10 mouse cellular contexts compared by ENCODE assay signal in genomic region chr3:87763683-87764289, GRCm38 (mm10). TPM values are rescaled to one million over a fixed set of nuclear protein-coding genes. Genes with fewer than 3 reads are reported as not detected.
DNase-seq lines count a peak whose midpoint lies in the region; ATAC-seq lines count a peak whose summit lies in the region.
"Had no signal": no experiment of that assay in that cellular context is flagged by ENCODE, and none has a peak within 500 bp of the region (broad histone marks: within the 10 kb centered on the region; RNA-seq: fewer than 3 reads in every experiment).

No protein-coding gene starts in this region.

- no peak overlapping the region for H3K4me3 ChIP-seq in liver, embryonic 13.5 days (replicated peaks)

- ATAC-seq in liver, embryonic 13.5 days (ENCODE audit: low read depth), result no peak

- H3K9me3 ChIP-seq in liver, embryonic 13.5 days (replicated peaks), result no peaks in the 10 kb centered on the region
- H3K9me3 ChIP-seq: G1E had no signal

- H3K4me1 ChIP-seq in liver, embryonic 13.5 days (replicated peaks), result peaks cover 54% of the 10 kb centered on the region

- no peaks in the 10 kb centered on the region for H3K36me3 ChIP-seq in liver, embryonic 13.5 days
- H3K36me3 ChIP-seq: G1E had no signal

- 18% methylated on average over 15 of the region's 15 CpGs for WGBS in liver, embryonic 13.5 days (ENCODE audit: insufficient replicate concordance)

- peak; percentile 27 to 38 for DNase-seq in spleen, adult 18-20 months
- DNase-seq in spleen, adult 12 weeks (ENCODE audit: low spot score), result no peak
- peak; percentile 67 to 90 for DNase-seq in frontal cortex, adult 2 months (ENCODE audit: extremely low spot score in 1 of 2, low spot score in 1 of 2)
- DNase-seq in heart, postnatal 4 days, result peak; percentile 90
- DNase-seq in layer of hippocampus, adult 18-20 months (ENCODE audit: low spot score in 2 of 2), result peak; percentile 85 to 92
- DNase-seq in liver, embryonic 13.5 days, result no peak
- DNase-seq in ovary, postnatal 36 days (ENCODE audit: low spot score), result peak; percentile 69
- DNase-seq in cerebellum, adult 11-12 months, result no peak

- H3K4me2 ChIP-seq in liver, embryonic 13.5 days, result peak overlapping the region; percentile 63; the same call in 1 of the 2 replicates

- H3K27me3 ChIP-seq in liver, embryonic 13.5 days, result peaks cover 12% of the 10 kb centered on the region

- H3K9ac ChIP-seq in liver, embryonic 13.5 days, result no peak overlapping the region

- peak overlapping the region; percentile 81 for H3K27ac ChIP-seq in liver, embryonic 13.5 days

RNA-seq across cellular contexts. Expression of gene Lrrc71, which starts 15.4 kb away (rescaled TPM):
- polyA plus RNA-seq in frontal cortex, adult 2 months (2012; rRNA removed), result 0.19 and 0.40 TPM in 2 replicates
- under 1 TPM; 0.50 to 0.57 TPM for total RNA-seq in heart, postnatal 4 days (2021)
- total RNA-seq in layer of hippocampus, adult 18-20 months (2021), result 1 to 10 TPM in 1 of 2 experiments, under 1 TPM in 1; 0.89 to 1.1 TPM
- 0.10 and 0.15 TPM in 2 replicates for polyA plus RNA-seq in liver, embryonic 13.5 days (2015; fragmentation: Nextera tagmentation; extraction: Ambion mirVana)
- polyA plus RNA-seq: G1E had no signal

RNA-seq across cellular contexts. Expression of gene Ntrk1, which starts 31.2 kb away (rescaled TPM):
- 0.08 and 0.19 TPM in 2 replicates for polyA plus RNA-seq in frontal cortex, adult 2 months (2012; rRNA removed)
- total RNA-seq in heart, postnatal 4 days (2021), result under 1 TPM; 0.09 to 0.10 TPM
- under 1 TPM; 0.25 to 0.32 TPM for total RNA-seq in layer of hippocampus, adult 18-20 months (2021)
- 0.20 and 0.27 TPM in 2 replicates for polyA plus RNA-seq in liver, embryonic 13.5 days (2015; fragmentation: Nextera tagmentation; extraction: Ambion mirVana)
- total RNA-seq: G1E; hematopoietic stem cell, adult 5-6 weeks had no signal
- polyA plus RNA-seq: G1E had no signal

RNA-seq across cellular contexts. Expression of gene Insrr, which starts 33.0 kb away (rescaled TPM):
- polyA plus RNA-seq in frontal cortex, adult 2 months (2012; rRNA removed), result 0.38 and 0.46 TPM in 2 replicates
- under 1 TPM in 1 of 2 experiments, not detected in 1; 0.07 TPM for total RNA-seq in heart, postnatal 4 days (2021)
- under 1 TPM; 0.15 TPM for total RNA-seq in layer of hippocampus, adult 18-20 months (2021)
- polyA plus RNA-seq in liver, embryonic 13.5 days (2015; fragmentation: Nextera tagmentation; extraction: Ambion mirVana), result 0.03 TPM in 1 of 2 replicates, not detected in the other
- polyA plus RNA-seq: G1E had no signal

Comparison
In these comparisons a context has a peak if more than half of its experiments do, and no peak if none do; other contexts are left out.
1. DNase-seq: peak in spleen, adult 18-20 months (2 of 2), frontal cortex, adult 2 months (2 of 2), heart, postnatal 4 days (single experiment), layer of hippocampus, adult 18-20 months (2 of 2) and ovary, postnatal 36 days (single experiment); none in spleen, adult 12 weeks (single experiment), liver, embryonic 13.5 days (single experiment) and cerebellum, adult 11-12 months (single experiment).